In genomic region chr4:140103341-140104027, GRCm38 (mm10) we compare ENCODE assay signal across 7 mouse cellular contexts.
A peak's percentile ranks its signal among the peaks of the same experiment; 100 is the strongest.
DNase-seq lines count a peak whose midpoint lies in the region; ATAC-seq and TF ChIP-seq lines count a peak whose summit lies in the region.

No protein-coding gene starts in this region.

- peak; percentile 74 for ATAC-seq in forebrain, embryonic 16.5 days
- ATAC-seq in megakaryocyte, adult 5-6 weeks (ENCODE audit: poor library complexity, severe bottlenecking), result no peak

- no peaks in the 10 kb centered on the region for H3K36me3 ChIP-seq in forebrain, embryonic 16.5 days (ENCODE audit: control insufficient read depth, insufficient read depth)
- H3K36me3 ChIP-seq in midbrain, embryonic 10.5 days, result no peaks in the 10 kb centered on the region

- intact Hi-C loops in left cerebral cortex, adult 2 months (cut with DNase I), result loop anchor here (5.0 to 10.0 kb wide), 3 partner anchors 144 to 434 kb away; partner anchors contain the start of gene Igsf21

- H3K9ac ChIP-seq in forebrain, embryonic 16.5 days (replicated peaks; ENCODE audit: low read depth, low read length), result peak overlapping the region; percentile 46; the same call in 1 of the 2 replicates

- H3K4me3 ChIP-seq in forebrain, embryonic 16.5 days (replicated peaks; ENCODE audit: low read length), result peak overlapping the region; percentile 34
- H3K4me3 ChIP-seq in midbrain, embryonic 10.5 days, result peak overlapping the region; percentile 50
- no peak overlapping the region for H3K4me3 ChIP-seq in left cerebral cortex, adult 2 months

- H3K4me2 ChIP-seq in forebrain, embryonic 16.5 days (ENCODE audit: low read length), result peak overlapping the region; percentile 54

- H3K27ac ChIP-seq in forebrain, embryonic 16.5 days (ENCODE audit: low read length), result peak overlapping the region; percentile 80
- H3K27ac ChIP-seq in midbrain, embryonic 10.5 days (replicated peaks), result peak overlapping the region; percentile 30; the same call in 1 of the 2 replicates
- no peak overlapping the region for H3K27ac ChIP-seq in left cerebral cortex, adult 2 months

- DNase-seq in right cerebral cortex, postnatal 25 days, result peak; percentile 35
- no peak for DNase-seq in right cerebral cortex, postnatal 14 days
- peak; percentile 38 for DNase-seq in midbrain, embryonic 10.5 days (ENCODE audit: low spot score)
- no peak for DNase-seq in left cerebral cortex, adult 2 months (ENCODE audit: extremely low spot score in 1 of 2, low spot score in 2 of 2)
- no peak for DNase-seq in adrenal gland, postnatal 4 days (ENCODE audit: low spot score in 2 of 2)

- WGBS in forebrain, embryonic 16.5 days, result under 1% methylated on average over 28 of the region's 28 CpGs
- WGBS in midbrain, embryonic 10.5 days, result under 1% methylated on average over 28 of the region's 28 CpGs

- H3K4me1 ChIP-seq in forebrain, embryonic 16.5 days (replicated peaks; ENCODE audit: control insufficient read depth, insufficient read depth, low read length), result peaks cover 33% of the 10 kb centered on the region
- peaks cover 52% of the 10 kb centered on the region for H3K4me1 ChIP-seq in midbrain, embryonic 10.5 days

- no peaks in the 10 kb centered on the region for H3K9me3 ChIP-seq in forebrain, embryonic 16.5 days (ENCODE audit: control insufficient read depth, low read length)
- no peaks in the 10 kb centered on the region for H3K9me3 ChIP-seq in midbrain, embryonic 10.5 days (replicated peaks)

- H3K27me3 ChIP-seq in forebrain, embryonic 16.5 days (replicated peaks; ENCODE audit: control insufficient read depth, insufficient read depth, low read length), result 0 out of 2 replicates have a peak, but pooled peaks cover 2% of the 10 kb centered on the region
- peaks cover 66% of the 10 kb centered on the region for H3K27me3 ChIP-seq in midbrain, embryonic 10.5 days (ENCODE audit: low read depth, poor library complexity, severe bottlenecking)

- no peak for TF ChIP-seq CTCF in left cerebral cortex, adult 2 months (IDR thresholded peaks at IDR 0.05)

Comparison
In these comparisons a context has a peak if more than half of its experiments do, and no peak if none do; other contexts are left out.
1. DNase-seq: peak in right cerebral cortex, postnatal 25 days (single experiment) and midbrain, embryonic 10.5 days (single experiment); none in right cerebral cortex, postnatal 14 days (single experiment), left cerebral cortex, adult 2 months (0 of 2) and adrenal gland, postnatal 4 days (0 of 2).